Mouse (Mus musculus) liver, adult 2 months (tissue): ENCODE results near the gene Vhl.

Source experiments
- CTCF ChIP-seq: fragments of 200-500 bp; IDR thresholded peaks from 2 replicates; pipeline ENCODE4 v1.5.1; 2011; ENCODE audit warnings: low read depth, low read length, control low read depth
- POLR2A ChIP-seq: fragments of 200-500 bp; IDR thresholded peaks from 2 replicates; pipeline ENCODE4 v1.6.1; 2011; ENCODE audit warnings: low read length, control low read depth; ENCODE audit not compliant: insufficient read depth; ENCODE audit errors: extremely low read depth

DNA sequence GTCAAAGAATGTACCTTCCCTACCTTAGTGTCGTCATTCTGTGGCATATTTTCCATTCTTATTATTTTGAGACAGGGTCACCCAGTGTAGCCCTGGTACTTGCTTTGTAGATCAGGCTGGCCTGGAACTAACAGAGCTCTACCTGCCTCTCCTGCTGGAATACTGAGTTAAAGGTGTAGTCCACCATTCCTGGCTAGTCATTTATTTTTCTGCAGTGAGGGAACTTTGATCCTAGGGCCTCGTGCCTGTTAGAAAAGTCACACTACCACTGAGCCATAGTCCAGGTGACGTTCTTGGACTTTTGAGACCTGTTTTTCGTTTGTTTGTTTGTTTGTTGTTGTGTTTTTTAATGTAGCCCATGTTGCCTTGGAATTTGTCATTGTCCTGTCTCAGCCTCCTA, 15.4 kb downstream of the Vhl start:
- TF ChIP-seq CTCF (no peak), POLR2A (no peak)
